Mouse (Mus musculus) liver, postnatal 0 days (tissue): ENCODE measurements around the gene March6.

ENCODE experiments used
- CTCF ChIP-seq: sonication (generic); IDR thresholded peaks from 2 replicates; pipeline ENCODE4 v1.5.1; 2016; ENCODE audit warnings: antibody characterized with exemption, low read depth
- EP300 ChIP-seq: IDR thresholded peaks from 2 replicates; pipeline ENCODE4 v1.6.1; 2016; ENCODE audit warnings: antibody characterized with exemption, low read depth, mild to moderate bottlenecking

GRCm38 (mm10) chr15:31568581-31568996 lies 37.7 kb upstream of the March6 start:
- no peak for TF ChIP-seq EP300
- no peak for TF ChIP-seq CTCF
